Mouse (Mus musculus): ENCODE measurements around the gene Ube3b. TPM values are rescaled to one million over a fixed set of nuclear protein-coding genes. Genes with fewer than 3 reads are reported as not detected.

Gene Ube3b
- total RNA-seq, 2 experiments from 2014 or later: 69.1 to 83.7 TPM

Small RNA genes within 50 kb of the gene (microRNA-seq; reads per million reads assigned to microRNA genes)
- 0.22 to 0.39 reads per million in 2 experiments for gene Mir7027

Other genes starting within 250 kb of the Ube3b start
- 1 to 10 TPM; 4.9 to 5.5 TPM for gene Acacb, start 234.1 kb upstream of the Ube3b start, total RNA-seq (2021)
- not detected for gene Foxn4, start 106.8 kb upstream of the Ube3b start, total RNA-seq (2021)
- gene Myo1h, start 91.4 kb upstream of the Ube3b start, total RNA-seq (2021): under 1 TPM; 0.62 to 0.67 TPM
- gene Kctd10, start 99 bp upstream of the Ube3b start, total RNA-seq (2021): 10 to 100 TPM; 45.1 to 45.9 TPM
- gene Mmab, start 63.5 kb downstream of the Ube3b start, total RNA-seq (2021): 10 to 100 TPM; 22.0 to 24.4 TPM
- gene Mvk, start 63.7 kb downstream of the Ube3b start, total RNA-seq (2021): 10 to 100 TPM; 52.6 to 54.6 TPM
- 1 to 10 TPM; 5.0 to 5.7 TPM for gene Fam222a, start 187.4 kb downstream of the Ube3b start, total RNA-seq (2021)